Mouse (Mus musculus) ES-Bruce4 (cell line): ENCODE results near the gene Wdr25. TPM values are rescaled to one million over a fixed set of nuclear protein-coding genes. Genes with fewer than 3 reads are reported as not detected.
A peak's percentile ranks its signal among the peaks of the same experiment; 100 is the strongest.

Source experiments
- H3K27ac ChIP-seq: 2 replicates; pipeline ENCODE4 v1.5.1; 2012; ENCODE audit warnings: low read length, inconsistent platforms; ENCODE audit not compliant: insufficient read depth
- H3K27me3 ChIP-seq: 2 replicates; pipeline ENCODE4 v1.6.1; 2012; ENCODE audit warnings: mild to moderate bottlenecking, low read length, inconsistent platforms; ENCODE audit not compliant: control insufficient read depth, poor library complexity, insufficient read depth, severe bottlenecking
- H3K36me3 ChIP-seq: 2 replicates; pipeline ENCODE4 v1.6.1; 2012; ENCODE audit warnings: inconsistent platforms, mild to moderate bottlenecking, low read length, moderate library complexity; ENCODE audit not compliant: control insufficient read depth, poor library complexity, insufficient read depth, severe bottlenecking
- H3K4me1 ChIP-seq: one replicate; pipeline ENCODE4 v1.8.1; 2011; ENCODE audit warnings: low read length; ENCODE audit not compliant: control insufficient read depth, insufficient read depth
- H3K4me3 ChIP-seq: 2 replicates; pipeline ENCODE4 v1.5.1; 2011; ENCODE audit warnings: low read depth, mild to moderate bottlenecking, low read length
- H3K9ac ChIP-seq: 2 replicates; pipeline ENCODE4 v1.6.1; 2012; ENCODE audit warnings: low read depth, mild to moderate bottlenecking, inconsistent platforms; ENCODE audit not compliant: poor library complexity, severe bottlenecking
- H3K9me3 ChIP-seq: replicated peaks from 2 replicates; pipeline ENCODE4 v1.6.1; 2012; ENCODE audit warnings: mild to moderate bottlenecking, low read length, inconsistent platforms; ENCODE audit not compliant: control insufficient read depth, poor library complexity, insufficient read depth, severe bottlenecking
- CTCF ChIP-seq: IDR thresholded peaks from one replicate; pipeline ENCODE4 v1.8.1; 2011; ENCODE audit warnings: low read depth, low read length
- EP300 ChIP-seq: IDR thresholded peaks from 2 replicates; pipeline ENCODE4 v1.6.1; 2011; ENCODE audit warnings: low read depth, low read length; ENCODE audit not compliant: insufficient read depth
- POLR2A ChIP-seq: IDR thresholded peaks from one replicate; pipeline ENCODE4 v1.8.1; 2011; ENCODE audit warnings: low read length; ENCODE audit not compliant: insufficient read depth
- polyA plus RNA-seq: library from polyadenylated mRNA; stranded (reverse); fragments of >200 nt; gene quantifications from 2 replicates; pipeline ENCODE4 v1.2.4, GENCODE M21; 2011; ENCODE audit warnings: low read depth; ENCODE audit not compliant: missing spikeins, insufficient read depth, insufficient read length

The Wdr25 gene
- polyA plus RNA-seq, 1 experiment = 12.7 TPM

DNA sequence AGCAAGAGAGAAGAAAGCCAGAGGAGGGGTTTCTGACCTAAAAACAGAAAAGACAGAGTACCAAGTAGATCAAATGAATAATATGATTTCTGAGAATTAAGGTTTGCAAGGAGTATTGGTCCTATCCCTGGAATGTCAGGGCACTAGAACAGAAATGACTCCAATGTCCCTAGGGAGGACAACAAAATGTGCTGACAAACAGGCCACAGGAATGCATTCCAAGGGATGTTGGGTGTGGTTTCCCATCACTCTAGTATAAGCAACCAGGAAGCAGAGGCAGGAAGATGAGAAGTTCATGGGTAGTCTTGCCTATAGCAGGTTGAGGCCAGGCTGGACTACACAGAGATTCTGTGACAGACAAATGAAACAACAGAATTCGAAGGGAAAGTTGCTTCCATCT, 7.5 kb upstream of the Wdr25 start:
- TF ChIP-seq CTCF (no peak), POLR2A (no peak), EP300 (no peak)
- no peaks in the 10 kb centered on the region for H3K9me3 ChIP-seq
- peaks cover 35% of the 10 kb centered on the region for H3K36me3 ChIP-seq

DNA sequence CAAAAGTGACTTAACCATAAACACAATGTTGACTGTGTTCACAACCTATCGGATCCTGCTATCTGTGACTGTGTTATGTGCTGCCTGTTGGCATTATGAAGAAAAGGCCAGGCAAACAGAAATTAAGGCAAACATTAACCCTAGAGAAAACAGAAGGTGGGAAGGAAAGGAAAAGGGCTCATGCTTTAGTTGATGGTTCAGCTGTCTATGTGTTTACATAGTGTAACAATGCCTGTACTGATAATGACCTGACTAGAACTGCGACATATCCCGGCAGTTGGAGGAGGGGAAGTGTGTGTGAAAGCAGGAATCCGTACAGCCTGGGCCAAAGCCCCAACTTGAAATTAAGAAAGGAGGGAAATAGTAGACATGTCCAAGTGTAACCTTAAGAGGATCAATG, 6.4 kb upstream of the Wdr25 start:
- no peak overlapping the region for H3K9ac ChIP-seq
- no peak overlapping the region for H3K4me3 ChIP-seq
- peaks cover 34% of the 10 kb centered on the region for H3K36me3 ChIP-seq
- H3K9me3 ChIP-seq = no peaks in the 10 kb centered on the region
- TF ChIP-seq POLR2A (no peak), EP300 (no peak), CTCF (no peak)
- no peaks in the 10 kb centered on the region for H3K27me3 ChIP-seq
- H3K4me1 ChIP-seq = no peaks in the 10 kb centered on the region
- no peak overlapping the region for H3K27ac ChIP-seq

More for the DNA sequence above, 7.5 kb upstream of the Wdr25 start:
- Histone ChIP-seq H3K9ac (no peak overlapping the region), H3K27me3 (no peaks in the 10 kb centered on the region), H3K4me1 (no peaks in the 10 kb centered on the region), H3K27ac (no peak overlapping the region), H3K4me3 (no peak overlapping the region)

DNA sequence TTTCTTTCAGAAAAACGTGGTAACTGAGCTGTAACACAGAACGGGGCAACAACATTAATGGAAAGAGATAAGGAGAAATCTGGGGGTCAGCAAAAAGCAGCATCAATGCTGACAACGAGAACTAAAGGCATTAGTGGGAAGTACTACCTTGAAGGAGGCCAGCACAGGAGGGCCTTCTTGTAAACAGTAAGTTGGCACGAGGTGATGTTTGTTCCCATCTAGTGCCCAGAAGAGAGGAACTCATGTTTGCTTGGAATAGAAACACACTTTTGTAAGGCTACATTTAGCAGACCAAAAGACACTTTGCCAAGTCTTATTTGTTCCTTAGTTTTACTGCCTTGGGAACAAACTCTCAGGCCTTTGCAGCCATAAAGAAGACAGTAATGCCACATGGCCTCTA, 4.8 kb upstream of the Wdr25 start:
- H3K27ac ChIP-seq = no peak overlapping the region
- no peaks in the 10 kb centered on the region for H3K4me1 ChIP-seq
- H3K9me3 ChIP-seq = no peaks in the 10 kb centered on the region
- TF ChIP-seq CTCF = no peak
- no peak for TF ChIP-seq POLR2A
- no peak for TF ChIP-seq EP300
- no peak overlapping the region for H3K9ac ChIP-seq
- H3K27me3 ChIP-seq = no peaks in the 10 kb centered on the region
- H3K4me3 ChIP-seq = no peak overlapping the region
- peaks cover 32% of the 10 kb centered on the region for H3K36me3 ChIP-seq

DNA sequence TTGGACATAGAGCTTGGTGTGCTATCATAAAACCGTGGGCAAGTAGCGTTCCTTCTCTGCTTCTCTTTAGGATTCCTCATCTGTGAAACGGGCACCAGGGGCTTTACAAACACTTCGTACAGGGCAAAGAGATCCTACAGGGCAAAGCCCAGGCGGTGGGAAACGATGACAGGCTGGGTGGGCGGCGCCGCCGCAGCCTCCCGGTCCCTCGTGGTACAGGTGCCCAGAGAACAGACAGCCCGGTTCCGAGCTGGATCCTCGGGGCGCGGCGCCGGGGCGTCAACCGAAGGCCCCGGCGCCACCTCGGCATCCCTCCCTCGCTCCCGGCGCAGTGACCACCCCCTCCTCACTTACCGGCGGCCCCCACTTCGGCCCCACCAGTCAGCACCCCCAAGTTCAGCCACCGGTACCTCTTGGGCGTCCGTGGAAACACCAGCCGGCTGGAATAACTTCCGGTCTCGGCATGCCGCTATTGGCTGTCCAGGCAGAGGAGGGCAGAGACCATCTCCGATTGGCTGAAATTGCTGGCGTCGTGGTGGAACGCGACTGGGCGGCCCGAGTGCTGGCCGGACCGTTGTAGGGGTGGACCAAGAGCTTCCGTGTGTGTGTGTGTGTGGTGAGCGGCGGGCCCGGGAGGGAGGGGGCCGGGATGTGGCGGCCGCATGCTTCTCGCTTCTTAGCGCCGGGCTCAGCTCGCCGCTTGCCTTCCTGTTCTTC, 442 bp downstream of the Wdr25 start, which contains the start of gene Wars:
Gene Wars, minus strand, starts transcription at position 460 of the 717 bp plus-strand sequence.
- TF ChIP-seq CTCF (no peak), EP300 (no peak), POLR2A (peak; percentile 92)
- H3K27ac ChIP-seq = 0 out of 2 replicates have a peak within 1 kb of the TSS, but pooled peaks have one; percentile 3
- H3K4me1 ChIP-seq = no peaks in the 10 kb centered on the region

DNA sequence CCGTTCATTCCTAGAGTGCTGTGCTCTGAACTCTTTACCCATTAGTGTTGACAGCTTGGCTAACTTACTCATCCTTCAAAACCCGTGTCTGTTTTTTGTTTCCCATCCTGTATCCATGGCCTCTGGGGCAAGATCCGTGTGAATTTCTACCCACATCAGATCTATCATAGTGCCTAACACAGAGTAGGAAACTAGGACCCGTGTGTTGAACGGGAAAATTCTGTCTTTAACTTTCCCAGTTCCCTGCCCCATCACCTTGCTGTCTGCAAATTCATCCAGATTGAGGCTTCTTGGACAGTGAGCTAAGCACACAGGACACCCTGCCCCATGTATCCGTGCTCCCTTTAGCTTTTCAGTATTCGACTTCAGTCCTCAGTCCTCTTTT, 993 bp downstream of the Wdr25 start:
- Histone ChIP-seq H3K9ac (peak overlapping the region; percentile 81), H3K9me3 (no peaks in the 10 kb centered on the region), H3K4me3 (peak overlapping the region; percentile 93), H3K36me3 (no peaks in the 10 kb centered on the region; the same call in none of the 2 replicates), H3K4me1 (no peaks in the 10 kb centered on the region), H3K27ac (0 out of 2 replicates have a peak overlapping the region, but pooled peaks have one; percentile 3), H3K27me3 (no peaks in the 10 kb centered on the region)
- TF ChIP-seq CTCF (no peak), EP300 (no peak), POLR2A (no peak)

More for the DNA sequence above, 442 bp downstream of the Wdr25 start, which contains the start of gene Wars:
- H3K9ac ChIP-seq = peak within 1 kb of the TSS; percentile 81
- no peaks in the 10 kb centered on the region for H3K27me3 ChIP-seq
- H3K36me3 ChIP-seq = no peaks in the 10 kb centered on the region; the same call in none of the 2 replicates
- no peaks in the 10 kb centered on the region for H3K9me3 ChIP-seq
- peak within 1 kb of the TSS; percentile 100 for H3K4me3 ChIP-seq

DNA sequence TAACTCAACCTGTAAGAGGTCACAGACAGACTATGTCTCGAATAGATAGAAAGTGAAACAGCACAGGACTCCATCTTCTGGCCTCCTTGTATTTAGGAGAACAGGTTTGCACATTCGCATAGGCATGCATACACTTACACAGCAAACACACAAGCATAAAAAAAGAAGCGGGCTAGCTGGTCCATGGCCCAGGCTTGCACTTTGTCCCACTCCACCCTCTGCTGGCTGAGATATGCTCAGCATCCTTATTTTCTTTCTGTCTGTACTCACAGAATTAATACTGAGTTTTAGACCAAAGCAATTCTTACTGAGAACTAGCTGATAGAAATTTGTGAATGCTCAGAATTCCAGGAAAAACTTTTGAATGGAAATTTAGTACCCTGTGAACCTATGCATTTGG, 2.6 kb downstream of the Wdr25 start:
- Histone ChIP-seq H3K4me3 (no peak overlapping the region), H3K4me1 (no peaks in the 10 kb centered on the region), H3K9me3 (no peaks in the 10 kb centered on the region), H3K9ac (no peak overlapping the region), H3K36me3 (no peaks in the 10 kb centered on the region; the same call in 1 of the 2 replicates), H3K27me3 (no peaks in the 10 kb centered on the region), H3K27ac (no peak overlapping the region)
- TF ChIP-seq CTCF (peak; percentile 22), POLR2A (no peak)
